Mouse (Mus musculus): Measurements from ENCODE around the gene Ethe1. TPM values are rescaled to one million over a fixed set of nuclear protein-coding genes. Genes with fewer than 3 reads are reported as not detected.

Gene Ethe1
- total and polyA plus RNA-seq, 3 experiments: 21.0 to 33.3 TPM; not detected in 1

DNA sequence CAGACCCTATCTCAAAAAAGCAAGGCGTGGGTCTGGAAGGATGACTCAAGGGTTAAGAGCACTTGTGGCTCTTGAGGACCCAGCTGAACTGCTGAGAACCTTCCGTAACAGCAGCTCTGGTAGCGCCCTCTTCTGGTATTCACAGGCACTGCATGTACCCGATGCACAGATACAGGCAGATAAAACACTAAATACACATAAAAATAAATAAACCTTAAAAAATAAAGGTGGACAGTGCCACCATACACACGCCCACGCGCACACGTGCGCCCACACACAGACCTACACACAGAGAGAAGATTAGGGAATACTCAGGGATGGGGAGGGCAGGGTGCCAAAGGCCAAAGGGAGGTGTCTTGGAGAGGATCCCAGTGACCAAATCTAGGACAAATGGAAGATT is 55.1 kb downstream of the Ethe1 start:
- Histone ChIP-seq H3K27me3 (ENCODE audit: control insufficient read depth in 1 of 2, insufficient read depth in 2 of 2, low read length in 2 of 2) (peaks cover 2 to 9% of the 10 kb centered on the region in 2 experiments), H3K4me1 (ENCODE audit: control insufficient read depth in 1 of 2, insufficient read depth in 2 of 2, low read length in 2 of 2) (no peaks in the 10 kb centered on the region), H3K36me3 (ENCODE audit: control insufficient read depth in 1 of 2, insufficient read depth in 2 of 2, low read length in 2 of 2) (no peaks in the 10 kb centered on the region), H3K9me3 (replicated peaks; ENCODE audit: insufficient read depth, low read length) (no peaks in the 10 kb centered on the region), H3K27ac (ENCODE audit: control insufficient read depth, low read depth, low read length) (no peak overlapping the region), H3K4me3 (ENCODE audit: control insufficient read depth in 1 of 2, insufficient read depth in 1 of 2, low read depth in 2 of 2, low read length in 2 of 2) (no peak overlapping the region), H3K79me2 (ENCODE audit: control insufficient read depth, insufficient read depth, low read length, poor library complexity) (no peaks in the 10 kb centered on the region), H3K9ac (ENCODE audit: control insufficient read depth, low read depth, low read length, poor library complexity, severe bottlenecking) (no peak overlapping the region)
- peak; percentile 80 for DNase-seq (ENCODE audit: low read depth, low spot score)
- TF ChIP-seq ZMIZ1 (IDR thresholded peaks at IDR 0.05; ENCODE audit: low read depth, low read length) (no peak), RAD21 (IDR thresholded peaks at IDR 0.05; ENCODE audit: low read depth, low read length) (peak; percentile 74), CTCF (IDR thresholded peaks at IDR 0.05 in 2 of 3, conservative IDR thresholded peaks at IDR 0.05 in 1 of 3; ENCODE audit: control insufficient read depth in 1 of 3, insufficient read depth in 1 of 3, low read depth in 2 of 3, low read length in 3 of 3, poor library complexity in 1 of 3, severe bottlenecking in 1 of 3) (peak; percentile 86 to 96 (median 89)), SMC3 (IDR thresholded peaks at IDR 0.05; ENCODE audit: low read depth, low read length) (peak; percentile 86), CHD2 (IDR thresholded peaks at IDR 0.05; ENCODE audit: low read length) (no peak), USF1 (IDR thresholded peaks at IDR 0.05; ENCODE audit: low read depth, low read length) (no peak), ZC3H11A (IDR thresholded peaks at IDR 0.05; ENCODE audit: low read depth, low read length) (peak; percentile 69), GABPA (IDR thresholded peaks at IDR 0.05; ENCODE audit: low read depth, low read length) (no peak), TBP (IDR thresholded peaks at IDR 0.05; ENCODE audit: low read depth, low read length) (no peak), MAFK (IDR thresholded peaks at IDR 0.05; ENCODE audit: borderline replicate concordance, low read depth, low read length) (no peak)

DNA sequence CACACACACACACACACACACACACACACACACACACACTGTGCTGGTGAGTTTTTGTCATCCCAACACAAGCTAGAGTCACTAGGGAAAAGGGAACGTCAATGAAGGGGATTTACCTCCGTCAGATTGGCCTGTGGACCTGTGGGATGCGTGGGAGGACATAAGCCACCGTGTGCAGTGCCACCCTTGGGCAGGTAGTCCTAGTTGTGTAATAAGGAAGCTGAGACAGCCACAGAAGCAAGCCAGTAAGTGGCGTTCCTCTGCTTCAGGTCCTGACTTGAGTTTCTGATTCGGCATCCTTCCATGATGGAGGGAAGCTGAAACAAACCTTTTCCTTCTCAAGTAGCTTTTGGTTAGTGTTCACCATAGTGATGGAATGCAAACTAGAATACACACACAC is 57.1 kb downstream of the Ethe1 start:
- no peak overlapping the region for H3K9ac ChIP-seq (ENCODE audit: control insufficient read depth, low read depth, low read length, poor library complexity, severe bottlenecking)
- peaks cover 2 to 15% of the 10 kb centered on the region in 2 experiments for H3K27me3 ChIP-seq (ENCODE audit: control insufficient read depth in 1 of 2, insufficient read depth in 2 of 2, low read length in 2 of 2)
- H3K4me1 ChIP-seq (ENCODE audit: control insufficient read depth in 1 of 2, insufficient read depth in 2 of 2, low read length in 2 of 2): no peaks in the 10 kb centered on the region
- no peak overlapping the region for H3K27ac ChIP-seq (ENCODE audit: control insufficient read depth, low read depth, low read length)
- TF ChIP-seq MEF2A (IDR thresholded peaks at IDR 0.05; ENCODE audit: extremely low read depth, insufficient replicate concordance, low read depth, low read length, poor library complexity, severe bottlenecking): no peak
- no peak for TF ChIP-seq JUND (IDR thresholded peaks at IDR 0.05; ENCODE audit: low read depth, low read length)
- no peak for TF ChIP-seq SMC3 (IDR thresholded peaks at IDR 0.05; ENCODE audit: low read depth, low read length)
- TF ChIP-seq RAD21 (IDR thresholded peaks at IDR 0.05; ENCODE audit: low read depth, low read length): no peak
- TF ChIP-seq ZMIZ1 (IDR thresholded peaks at IDR 0.05; ENCODE audit: low read depth, low read length): no peak
- no peak for TF ChIP-seq ZNF384 (IDR thresholded peaks at IDR 0.05; ENCODE audit: low read depth, low read length)
- TF ChIP-seq CHD2 (IDR thresholded peaks at IDR 0.05; ENCODE audit: low read length): no peak
- no peak for TF ChIP-seq CTCF (IDR thresholded peaks at IDR 0.05 in 2 of 3, conservative IDR thresholded peaks at IDR 0.05 in 1 of 3; ENCODE audit: control insufficient read depth in 1 of 3, insufficient read depth in 1 of 3, low read depth in 2 of 3, low read length in 3 of 3, poor library complexity in 1 of 3, severe bottlenecking in 1 of 3)
- no peak for TF ChIP-seq MYC (IDR thresholded peaks at IDR 0.05; ENCODE audit: low read depth, low read length)
- TF ChIP-seq GABPA (IDR thresholded peaks at IDR 0.05; ENCODE audit: low read depth, low read length): no peak
- no peak for TF ChIP-seq POLR2AphosphoS5 (IDR thresholded peaks at IDR 0.05; ENCODE audit: borderline replicate concordance, low read depth, low read length)
- no peak for TF ChIP-seq CHD1 (IDR thresholded peaks at IDR 0.05; ENCODE audit: low read depth, low read length)
- no peak for TF ChIP-seq USF2 (IDR thresholded peaks at IDR 0.05; ENCODE audit: borderline replicate concordance in 1 of 2, insufficient read depth in 1 of 2, low read depth in 1 of 2, low read length in 2 of 2)
- no peak for TF ChIP-seq ZC3H11A (IDR thresholded peaks at IDR 0.05; ENCODE audit: low read depth, low read length)
- no peak for TF ChIP-seq E2F4 (IDR thresholded peaks at IDR 0.05; ENCODE audit: borderline replicate concordance, low read depth, low read length)
- TF ChIP-seq ETS1 (IDR thresholded peaks at IDR 0.05; ENCODE audit: low read depth, low read length): no peak
- TF ChIP-seq MAZ (IDR thresholded peaks at IDR 0.05; ENCODE audit: low read depth, low read length): no peak
- no peak for TF ChIP-seq POLR2AphosphoS2 (IDR thresholded peaks at IDR 0.05; ENCODE audit: low read length)
- no peaks in the 10 kb centered on the region for H3K36me3 ChIP-seq (ENCODE audit: control insufficient read depth in 1 of 2, insufficient read depth in 2 of 2, low read length in 2 of 2)
- no peak overlapping the region for H3K4me3 ChIP-seq (ENCODE audit: control insufficient read depth in 1 of 2, insufficient read depth in 1 of 2, low read depth in 2 of 2, low read length in 2 of 2)
- no peak for DNase-seq (ENCODE audit: low read depth, low spot score)
- H3K79me2 ChIP-seq (ENCODE audit: control insufficient read depth, insufficient read depth, low read length, poor library complexity): no peaks in the 10 kb centered on the region
- no peaks in the 10 kb centered on the region for H3K9me3 ChIP-seq (replicated peaks; ENCODE audit: insufficient read depth, low read length)

Data from MEL (cell line).